Mouse (Mus musculus) hindbrain, embryonic 15.5 days (tissue): ENCODE measurements at regions not wholly inside any gene's neighbourhood (a gene's known extent, or its start where the extent isn't known, plus 50 kb on each side); places are given as distances from the start of the nearest gene placed in this dataset.
A peak's percentile ranks its signal among the peaks of the same experiment; 100 is the strongest.

ENCODE experiments used
- ATAC-seq: fragments of 200-750 bp; cut with Nextera tagmentation; 2 replicates; pipeline ENCODE4 v1.8.0; 2017; ENCODE audit warnings: low read depth, moderate number of reproducible peaks, moderate TSS enrichment; ENCODE audit not compliant: low FRiP score
- H3K27ac ChIP-seq: fragments of 300-500 bp; sonication (generic); replicated peaks from 2 replicates; pipeline ENCODE4 v1.5.1; 2015; ENCODE audit warnings: mild to moderate bottlenecking, inconsistent platforms
- H3K27me3 ChIP-seq: fragments of 300-500 bp; sonication (generic); 2 replicates; pipeline ENCODE4 v1.6.1; 2015; ENCODE audit warnings: control low read depth, inconsistent platforms
- H3K36me3 ChIP-seq: fragments of 300-500 bp; sonication (generic); 2 replicates; pipeline ENCODE4 v1.6.1; 2015; ENCODE audit warnings: control low read depth, inconsistent platforms
- H3K4me1 ChIP-seq: fragments of 300-500 bp; sonication (generic); replicated peaks from 2 replicates; pipeline ENCODE4 v1.6.1; 2015; ENCODE audit warnings: control low read depth, inconsistent platforms
- H3K4me2 ChIP-seq: fragments of 300-500 bp; sonication (generic); 2 replicates; pipeline ENCODE4 v1.6.1; 2015; ENCODE audit warnings: moderate library complexity, mild to moderate bottlenecking, inconsistent platforms
- H3K4me3 ChIP-seq: fragments of 300-500 bp; sonication (generic); 2 replicates; pipeline ENCODE4 v1.5.1; 2015; ENCODE audit warnings: mild to moderate bottlenecking, inconsistent platforms
- H3K9ac ChIP-seq: fragments of 300-500 bp; sonication (generic); 2 replicates; pipeline ENCODE4 v1.6.1; 2015; ENCODE audit warnings: inconsistent platforms
- H3K9me3 ChIP-seq: fragments of 300-500 bp; sonication (generic); 2 replicates; pipeline ENCODE4 v1.6.1; 2016; ENCODE audit warnings: control low read depth, inconsistent platforms
- WGBS: fragments of 180-500 bp; shearing (Covaris S2); methylation state at CpG from one replicate; pipeline ENCODE4 v1.1.7; 2015; 5-methylcytosine and 5-hydroxymethylcytosine counted together

- 0 out of 2 replicates have a peak overlapping the region, but pooled peaks have one; percentile 7 for H3K4me2 ChIP-seq
- ATAC-seq = no peak
- H3K4me1 ChIP-seq = no peaks in the 10 kb centered on the region; the same call in 1 of the 2 replicates
Observed at GRCm38 (mm10) chr8:8220395-8221031, 440.5 kb downstream of the Efnb2 start.

DNA sequence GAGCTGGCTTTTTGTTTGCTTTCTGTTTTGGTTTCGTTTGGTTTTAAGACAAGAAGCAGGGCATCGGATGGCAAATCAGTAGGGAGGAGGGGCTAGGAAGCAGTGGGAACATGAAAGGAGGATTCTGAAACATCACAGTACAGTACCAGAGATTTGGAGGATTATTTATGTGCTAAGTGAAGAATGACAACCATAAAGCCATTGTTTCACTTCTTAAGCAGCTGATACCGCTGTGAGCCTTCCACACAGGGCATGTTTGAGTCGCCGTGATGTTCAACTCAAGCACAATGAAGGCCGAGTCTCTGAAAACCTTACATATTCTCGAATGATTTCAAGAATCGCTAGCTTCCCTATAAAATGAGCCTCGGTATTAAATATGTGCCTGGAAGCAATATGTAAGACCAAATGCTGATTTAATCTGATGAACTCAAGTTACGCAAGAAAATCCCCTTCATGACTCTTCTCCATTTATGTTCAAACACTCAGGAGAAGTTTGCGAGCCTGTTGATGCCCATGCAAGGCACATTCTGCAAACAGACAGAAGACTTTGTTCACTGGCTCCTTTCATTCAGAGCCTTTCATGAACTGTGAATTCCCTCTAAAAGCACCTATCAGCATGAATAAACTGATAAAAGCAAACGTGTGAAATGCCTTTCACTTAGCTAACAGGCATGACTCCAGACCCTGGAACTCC, 441.2 kb downstream of the Efnb2 start:
- Histone ChIP-seq H3K4me3 (no peak overlapping the region), H3K4me2 (peak overlapping the region; percentile 27; the same call in 1 of the 2 replicates), H3K9ac (no peak overlapping the region), H3K9me3 (no peaks in the 10 kb centered on the region), H3K27ac (no peak overlapping the region), H3K27me3 (no peaks in the 10 kb centered on the region), H3K4me1 (no peaks in the 10 kb centered on the region; the same call in 1 of the 2 replicates), H3K36me3 (no peaks in the 10 kb centered on the region)
- ATAC-seq = no peak
- 35% methylated on average over 12 of the region's 12 CpGs for WGBS

More at GRCm38 (mm10) chr8:8220395-8221031, 440.5 kb downstream of the Efnb2 start:
- Histone ChIP-seq H3K27ac (no peak overlapping the region), H3K36me3 (no peaks in the 10 kb centered on the region), H3K4me3 (no peak overlapping the region), H3K9ac (no peak overlapping the region), H3K9me3 (no peaks in the 10 kb centered on the region), H3K27me3 (no peaks in the 10 kb centered on the region)
- 33% methylated on average over 14 of the region's 14 CpGs for WGBS

DNA sequence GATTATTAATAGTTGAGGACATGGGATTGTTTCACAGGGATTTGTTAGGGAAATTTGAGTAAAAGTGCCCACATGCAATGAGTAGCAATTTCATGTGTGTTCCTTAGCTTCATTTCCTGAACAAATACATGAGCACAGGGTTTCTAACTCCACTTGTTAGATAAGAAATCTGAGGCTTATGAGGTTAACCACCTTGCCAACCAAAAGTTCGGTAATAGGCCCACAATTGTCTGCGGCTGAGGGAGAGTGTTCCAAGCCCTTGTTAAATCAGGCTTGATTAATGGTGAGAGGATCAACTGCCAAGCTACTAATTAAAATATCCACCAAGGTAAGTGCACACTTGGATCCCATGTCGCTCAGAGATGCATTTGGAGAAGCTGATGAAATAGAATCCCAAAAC, 468.0 kb downstream of the Efnb2 start:
- H3K36me3 ChIP-seq = no peaks in the 10 kb centered on the region
- no peak overlapping the region for H3K4me2 ChIP-seq
- H3K27ac ChIP-seq = no peak overlapping the region
- no peak overlapping the region for H3K9ac ChIP-seq
- no peaks in the 10 kb centered on the region for H3K9me3 ChIP-seq
- 71% methylated on average over 3 of the region's 3 CpGs for WGBS
- ATAC-seq = no peak
- H3K4me3 ChIP-seq = no peak overlapping the region
- no peaks in the 10 kb centered on the region for H3K27me3 ChIP-seq
- H3K4me1 ChIP-seq = no peaks in the 10 kb centered on the region

- Histone ChIP-seq H3K27ac (no peak overlapping the region), H3K27me3 (no peaks in the 10 kb centered on the region), H3K9ac (no peak overlapping the region), H3K4me1 (no peaks in the 10 kb centered on the region), H3K4me2 (no peak overlapping the region), H3K36me3 (no peaks in the 10 kb centered on the region), H3K4me3 (no peak overlapping the region), H3K9me3 (no peaks in the 10 kb centered on the region)
- ATAC-seq = no peak
- WGBS = 30% methylated on average over 3 of the region's 3 CpGs
Observed at GRCm38 (mm10) chr8:8186046-8186445, 475.0 kb downstream of the Efnb2 start.

DNA sequence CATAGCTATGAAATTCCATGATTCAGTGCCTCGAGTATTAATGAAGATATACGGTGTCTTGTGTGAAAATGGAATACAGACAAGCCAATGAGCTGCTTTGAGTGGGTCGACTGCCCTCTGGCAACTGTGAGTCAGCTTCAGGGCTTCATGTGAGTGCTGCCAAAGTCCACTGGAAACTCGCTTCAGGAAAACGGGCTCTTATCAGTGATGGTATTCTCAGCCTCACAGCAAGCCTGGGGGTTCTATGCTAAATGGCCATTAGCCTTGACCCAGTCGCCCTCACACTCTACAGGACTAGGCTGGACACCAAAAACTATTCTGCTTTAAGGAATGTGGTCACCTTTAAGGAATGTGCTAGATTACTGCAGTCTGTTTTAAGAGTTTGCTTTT, 477.8 kb downstream of the Efnb2 start:
- Histone ChIP-seq H3K27me3 (no peaks in the 10 kb centered on the region), H3K4me1 (no peaks in the 10 kb centered on the region), H3K36me3 (no peaks in the 10 kb centered on the region), H3K9ac (no peak overlapping the region), H3K4me2 (no peak overlapping the region), H3K27ac (no peak overlapping the region), H3K9me3 (no peaks in the 10 kb centered on the region), H3K4me3 (no peak overlapping the region)
- ATAC-seq = no peak
- 67% methylated on average over 6 of the region's 6 CpGs for WGBS

- Histone ChIP-seq H3K27me3 (no peaks in the 10 kb centered on the region), H3K9me3 (no peaks in the 10 kb centered on the region), H3K4me1 (no peaks in the 10 kb centered on the region), H3K27ac (no peak overlapping the region), H3K36me3 (no peaks in the 10 kb centered on the region), H3K4me2 (no peak overlapping the region), H3K9ac (no peak overlapping the region), H3K4me3 (no peak overlapping the region)
- WGBS = 22% methylated on average over 4 of the region's 4 CpGs
- ATAC-seq = no peak
Observed at GRCm38 (mm10) chr8:8182616-8183232, 478.3 kb downstream of the Efnb2 start.

DNA sequence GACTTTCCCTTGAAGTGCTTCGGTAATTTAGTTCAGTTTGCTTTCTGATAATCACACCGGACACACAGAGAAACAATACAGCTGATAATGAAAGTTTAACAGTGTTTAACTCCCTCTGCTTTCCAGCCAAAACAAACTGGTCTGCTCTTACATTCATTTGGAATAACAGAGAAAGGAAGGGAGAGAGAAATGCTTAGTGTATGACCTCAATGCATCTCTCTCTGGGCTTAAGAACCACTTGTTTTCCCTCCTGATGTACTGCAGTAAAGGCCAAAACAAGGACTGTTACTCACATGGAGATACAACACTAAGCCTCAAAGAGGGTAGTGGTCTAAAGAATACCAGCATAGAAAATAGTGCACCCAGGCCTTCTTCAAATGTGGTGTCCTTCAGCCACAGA, 478.9 kb downstream of the Efnb2 start:
- Histone ChIP-seq H3K27me3 (no peaks in the 10 kb centered on the region), H3K4me1 (no peaks in the 10 kb centered on the region), H3K4me3 (no peak overlapping the region), H3K27ac (no peak overlapping the region), H3K9me3 (no peaks in the 10 kb centered on the region), H3K36me3 (no peaks in the 10 kb centered on the region), H3K9ac (no peak overlapping the region), H3K4me2 (no peak overlapping the region)
- WGBS = 78% methylated on average over 2 of the region's 2 CpGs
- ATAC-seq = no peak

DNA sequence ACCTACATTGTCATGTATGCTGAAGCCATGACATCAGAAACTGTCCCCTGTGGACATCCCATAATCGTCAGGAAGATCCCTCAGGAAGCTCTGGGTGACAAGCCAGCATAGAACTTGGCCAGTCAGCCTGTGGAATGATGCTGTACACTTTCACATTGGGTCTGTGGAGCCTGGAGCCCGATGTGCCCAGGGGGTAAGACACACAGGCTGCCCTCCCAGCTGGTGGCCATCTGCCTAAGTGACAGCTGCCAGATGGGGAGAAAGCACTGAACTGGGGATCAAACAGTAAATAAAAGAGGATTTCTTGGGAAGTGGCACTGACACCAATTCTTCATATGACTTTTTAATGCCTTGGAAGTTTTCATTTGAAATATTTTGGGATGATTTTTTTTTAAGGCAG, 486.8 kb downstream of the Efnb2 start:
- Histone ChIP-seq H3K9me3 (no peaks in the 10 kb centered on the region), H3K27me3 (no peaks in the 10 kb centered on the region), H3K36me3 (no peaks in the 10 kb centered on the region), H3K4me3 (no peak overlapping the region), H3K27ac (no peak overlapping the region), H3K9ac (no peak overlapping the region), H3K4me1 (no peaks in the 10 kb centered on the region), H3K4me2 (no peak overlapping the region)
- no peak for ATAC-seq
- 31% methylated on average over 2 of the region's 2 CpGs for WGBS

- WGBS = 83% methylated on average over 6 of the region's 6 CpGs
Observed at GRCm38 (mm10) chr8:8168674-8169073, 492.4 kb downstream of the Efnb2 start.

DNA sequence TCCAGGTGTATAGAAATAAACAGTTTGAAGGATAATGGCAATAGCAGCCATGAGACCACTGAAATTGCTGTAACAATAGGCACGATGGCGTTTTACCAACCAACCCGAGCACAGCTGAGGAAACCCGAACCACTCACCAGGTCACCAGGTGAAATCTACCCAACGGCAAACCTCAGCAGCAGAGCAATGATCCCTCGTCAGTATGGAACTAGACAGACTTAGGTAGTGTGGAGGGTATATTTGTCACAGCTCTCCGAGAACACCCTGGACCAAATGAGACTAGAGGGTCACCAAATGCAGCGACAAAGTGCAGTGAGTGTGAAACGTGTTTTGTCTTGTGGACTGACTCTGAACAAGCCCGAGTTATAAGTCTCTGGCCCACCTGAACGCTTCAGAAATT, 492.8 kb downstream of the Efnb2 start:
- WGBS = 92% methylated on average over 11 of the region's 11 CpGs

More at GRCm38 (mm10) chr8:8168674-8169073, 492.4 kb downstream of the Efnb2 start:
- no peaks in the 10 kb centered on the region for H3K27me3 ChIP-seq
- no peaks in the 10 kb centered on the region for H3K4me1 ChIP-seq
- no peak overlapping the region for H3K27ac ChIP-seq
- H3K4me2 ChIP-seq = no peak overlapping the region
- H3K36me3 ChIP-seq = no peaks in the 10 kb centered on the region
- H3K4me3 ChIP-seq = no peak overlapping the region
- no peak for ATAC-seq
- H3K9ac ChIP-seq = no peak overlapping the region
- no peaks in the 10 kb centered on the region for H3K9me3 ChIP-seq

DNA sequence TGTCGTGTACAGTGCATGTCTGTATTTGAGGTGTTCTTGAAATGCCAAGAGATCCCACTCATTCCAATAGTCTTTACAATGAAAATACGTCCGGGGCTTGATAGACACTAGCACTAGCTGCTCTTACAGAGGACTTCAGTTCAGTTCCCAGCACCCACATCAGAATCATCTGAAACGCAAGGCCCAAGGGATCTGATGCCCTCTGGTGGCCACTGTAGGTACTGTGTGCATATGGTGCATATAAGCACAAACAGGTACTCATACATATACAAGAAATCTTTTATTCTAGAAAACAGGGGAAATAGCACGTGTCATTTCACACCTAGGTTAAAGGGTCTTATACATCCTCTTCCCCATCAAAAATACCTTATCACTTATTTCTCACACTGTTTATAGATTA, 513.5 kb downstream of the Efnb2 start:
- Histone ChIP-seq H3K36me3 (no peaks in the 10 kb centered on the region), H3K4me1 (no peaks in the 10 kb centered on the region), H3K9ac (no peak overlapping the region), H3K27me3 (no peaks in the 10 kb centered on the region), H3K27ac (no peak overlapping the region), H3K4me2 (no peak overlapping the region), H3K4me3 (no peak overlapping the region), H3K9me3 (no peaks in the 10 kb centered on the region)
- no peak for ATAC-seq
- 96% methylated on average over 5 of the region's 5 CpGs for WGBS

More for the DNA sequence above, 492.8 kb downstream of the Efnb2 start:
- Histone ChIP-seq H3K4me3 (no peak overlapping the region), H3K27ac (no peak overlapping the region), H3K27me3 (no peaks in the 10 kb centered on the region), H3K4me2 (no peak overlapping the region), H3K4me1 (no peaks in the 10 kb centered on the region), H3K36me3 (no peaks in the 10 kb centered on the region), H3K9ac (no peak overlapping the region), H3K9me3 (no peaks in the 10 kb centered on the region)
- ATAC-seq = no peak

DNA sequence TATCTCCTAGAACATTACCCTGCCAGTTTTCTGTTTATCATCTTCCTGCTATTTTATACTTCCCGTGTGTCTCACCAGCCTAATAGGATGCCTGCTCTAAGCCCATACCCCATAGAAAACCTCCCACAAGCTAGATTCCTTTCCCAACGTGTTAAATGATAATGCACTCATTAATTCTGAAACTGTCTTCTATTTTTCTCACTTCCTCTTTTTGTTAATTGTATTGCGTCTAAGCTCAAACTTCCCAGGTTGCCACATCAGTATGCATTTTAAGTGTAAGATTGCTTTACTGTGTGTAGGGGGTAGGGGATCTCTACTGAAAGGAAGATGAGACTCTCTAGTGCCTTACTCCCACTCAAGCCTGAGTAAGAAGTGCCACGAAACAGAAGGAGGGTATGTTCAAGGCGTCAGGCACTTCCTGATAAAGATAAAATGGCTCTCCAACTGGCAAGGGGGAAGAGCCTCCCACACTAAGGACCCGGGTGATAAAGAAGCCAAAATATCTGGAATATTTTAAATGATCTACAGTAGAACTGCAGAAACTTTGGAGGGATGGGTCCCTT, 518.0 kb downstream of the Efnb2 start:
- 74% methylated on average over 6 of the region's 6 CpGs for WGBS
- H3K4me3 ChIP-seq = no peak overlapping the region
- no peak overlapping the region for H3K27ac ChIP-seq
- ATAC-seq = no peak
- no peak overlapping the region for H3K9ac ChIP-seq
- no peaks in the 10 kb centered on the region for H3K4me1 ChIP-seq
- no peaks in the 10 kb centered on the region for H3K36me3 ChIP-seq
- H3K4me2 ChIP-seq = no peak overlapping the region
- H3K27me3 ChIP-seq = no peaks in the 10 kb centered on the region
- H3K9me3 ChIP-seq = no peaks in the 10 kb centered on the region
